Mouse (Mus musculus) hindbrain, embryonic 14.5 days (tissue): ENCODE measurements around the gene Gtf2h4. TPM values are rescaled to one million over a fixed set of nuclear protein-coding genes. Genes with fewer than 3 reads are reported as not detected.

ENCODE experiments used
- ATAC-seq: fragments of 200-750 bp; cut with Nextera tagmentation; 2 replicates; pipeline ENCODE4 v1.8.0; 2017; ENCODE audit warnings: moderate number of reproducible peaks, mild to moderate bottlenecking, moderate TSS enrichment, moderate library complexity; ENCODE audit not compliant: low FRiP score
- DNase-seq: peaks from one replicate; pipeline ENCODE4 v3.0.0-alpha.2; 2015; ENCODE audit warnings: low spot score
- H3K27ac ChIP-seq: fragments of 300-500 bp; sonication (generic); 2 replicates; pipeline ENCODE4 v1.5.1; 2014; ENCODE audit warnings: mild to moderate bottlenecking, moderate library complexity
- H3K27me3 ChIP-seq: fragments of 300-500 bp; sonication (generic); 2 replicates; pipeline ENCODE4 v1.6.1; 2014; ENCODE audit warnings: mild to moderate bottlenecking, low read length, mixed read lengths; ENCODE audit not compliant: control insufficient read depth, insufficient read depth
- H3K36me3 ChIP-seq: fragments of 300-500 bp; sonication (generic); replicated peaks from 2 replicates; pipeline ENCODE4 v1.6.1; 2014; ENCODE audit not compliant: control insufficient read depth, insufficient read depth
- H3K4me1 ChIP-seq: fragments of 300-500 bp; sonication (generic); replicated peaks from 2 replicates; pipeline ENCODE4 v1.6.1; 2014; ENCODE audit warnings: antibody characterized with exemption, low read length, mixed read lengths; ENCODE audit not compliant: control insufficient read depth, insufficient read depth
- H3K4me2 ChIP-seq: fragments of 300-500 bp; sonication (generic); replicated peaks from 2 replicates; pipeline ENCODE4 v1.6.1; 2014; ENCODE audit warnings: mild to moderate bottlenecking, moderate library complexity
- H3K4me3 ChIP-seq: fragments of 300-500 bp; sonication (generic); replicated peaks from 2 replicates; pipeline ENCODE4 v1.5.1; 2014; ENCODE audit warnings: mild to moderate bottlenecking, low read length
- H3K9ac ChIP-seq: fragments of 300-500 bp; sonication (generic); 2 replicates; pipeline ENCODE4 v1.6.1; 2014
- H3K9me3 ChIP-seq: fragments of 300-500 bp; sonication (generic); 2 replicates; pipeline ENCODE4 v1.6.1; 2016; ENCODE audit warnings: low read length; ENCODE audit not compliant: control insufficient read depth
- WGBS: fragments of 180-500 bp; shearing (Covaris S2); extraction: QIAGEN DNeasy Blood & Tissue Kit; methylation state at CpG from one replicate; pipeline ENCODE4 v1.1.7; 2014; 5-methylcytosine and 5-hydroxymethylcytosine counted together
- polyA plus RNA-seq: library from polyadenylated mRNA; unstranded; fragments of >200 nt; fragmentation: Nextera tagmentation; extraction: Ambion mirVana; gene quantifications from 2 replicates; pipeline ENCODE4 v1.2.1, GENCODE M21; 2014

Gtf2h4 gene
- polyA plus RNA-seq, 1 experiment from 2014 or later: 21.3 TPM

GRCm38 (mm10) chr17:35689936-35690645 is 16.6 kb upstream of the Gtf2h4 start:
- H3K27me3 ChIP-seq: no peaks in the 10 kb centered on the region
- no peaks in the 10 kb centered on the region for H3K9me3 ChIP-seq
- no peak overlapping the region for H3K4me2 ChIP-seq
- H3K4me3 ChIP-seq: no peak overlapping the region
- peaks cover 92% of the 10 kb centered on the region for H3K36me3 ChIP-seq
- no peak for ATAC-seq
- no peak overlapping the region for H3K27ac ChIP-seq
- no peaks in the 10 kb centered on the region for H3K4me1 ChIP-seq
- 88% methylated on average over 18 of the region's 18 CpGs for WGBS
- no peak for DNase-seq
- no peak overlapping the region for H3K9ac ChIP-seq

DNA sequence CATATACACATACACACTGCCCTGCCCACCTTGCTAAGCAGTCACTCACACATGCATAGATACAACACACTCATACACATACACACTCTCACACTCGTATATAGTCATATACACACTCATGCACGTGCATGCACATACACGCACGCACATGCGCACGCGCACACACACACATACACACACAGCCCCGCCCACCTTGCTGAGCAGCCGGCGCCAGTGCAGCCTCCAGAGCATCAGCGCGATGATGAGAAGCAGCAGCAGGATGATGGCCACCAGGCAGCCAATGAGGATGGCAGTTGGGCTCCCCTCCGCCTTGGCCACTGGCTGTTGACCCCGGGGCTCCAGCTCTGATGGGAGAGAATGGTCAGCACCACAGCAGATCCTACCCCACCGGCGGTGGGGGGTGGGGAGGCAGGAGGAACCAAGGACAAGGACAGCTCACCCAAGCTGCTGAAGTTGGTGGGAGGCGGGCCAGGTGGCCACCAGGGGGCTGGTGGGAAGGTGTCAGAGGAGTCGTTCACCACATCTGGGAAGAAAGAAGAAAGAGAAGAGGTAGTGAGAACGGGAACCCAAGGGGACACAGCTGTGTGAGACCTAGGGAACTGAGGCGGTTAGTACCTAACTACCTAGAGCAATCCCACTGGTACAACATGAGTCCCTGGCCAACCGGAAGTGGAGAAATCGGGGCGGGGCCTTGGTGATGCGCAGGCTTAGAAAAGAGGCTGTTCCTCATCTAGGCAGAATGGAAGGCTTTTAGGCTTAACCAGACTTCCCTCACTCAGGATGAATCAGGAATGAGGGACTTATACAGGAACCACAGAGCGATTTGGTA is 15.0 kb upstream of the Gtf2h4 start:
- ATAC-seq: no peak
- Histone ChIP-seq H3K9ac (no peak overlapping the region), H3K4me2 (no peak overlapping the region), H3K36me3 (peaks cover 100% of the 10 kb centered on the region), H3K27me3 (no peaks in the 10 kb centered on the region), H3K4me1 (no peaks in the 10 kb centered on the region), H3K27ac (no peak overlapping the region), H3K9me3 (no peaks in the 10 kb centered on the region), H3K4me3 (no peak overlapping the region)
- WGBS: 90% methylated on average over 25 of the region's 25 CpGs
- no peak for DNase-seq

DNA sequence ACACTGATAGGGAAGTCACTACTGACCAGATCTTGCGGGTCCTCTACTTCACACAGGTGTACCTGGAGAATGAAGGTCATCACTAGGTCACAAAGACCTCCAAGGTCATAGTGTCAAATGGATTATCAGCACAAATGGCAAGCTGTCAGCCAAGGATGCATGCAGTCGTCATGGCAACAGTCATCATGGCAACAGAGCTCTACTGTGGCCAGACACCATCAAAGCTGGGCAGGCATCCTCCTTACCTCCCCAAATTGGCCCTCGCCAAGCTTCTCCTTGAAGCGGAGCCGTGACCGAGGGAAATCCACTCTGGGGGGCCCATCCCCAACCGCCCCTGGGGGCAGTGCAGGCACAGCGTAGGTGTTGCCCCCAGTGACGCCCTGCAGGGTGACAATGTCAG is 11.5 kb upstream of the Gtf2h4 start:
- WGBS: 56% methylated on average over 9 of the region's 9 CpGs
- DNase-seq: no peak
- 0 out of 2 replicates have a peak overlapping the region, but pooled peaks have one; percentile 16 for H3K9ac ChIP-seq

GRCm38 (mm10) chr17:35681986-35682385 is 8.4 kb upstream of the Gtf2h4 start:
- Histone ChIP-seq H3K4me1 (no peaks in the 10 kb centered on the region), H3K36me3 (peaks cover 69% of the 10 kb centered on the region)

More for the DNA sequence above, 11.5 kb upstream of the Gtf2h4 start:
- H3K4me1 ChIP-seq: no peaks in the 10 kb centered on the region
- peak; percentile 19; the same call in 1 of the 2 replicates for ATAC-seq
- no peaks in the 10 kb centered on the region for H3K27me3 ChIP-seq
- H3K4me3 ChIP-seq: no peak overlapping the region
- H3K9me3 ChIP-seq: no peaks in the 10 kb centered on the region
- no peak overlapping the region for H3K4me2 ChIP-seq
- H3K27ac ChIP-seq: peak overlapping the region; percentile 16; the same call in 1 of the 2 replicates
- H3K36me3 ChIP-seq: peaks cover 100% of the 10 kb centered on the region

DNA sequence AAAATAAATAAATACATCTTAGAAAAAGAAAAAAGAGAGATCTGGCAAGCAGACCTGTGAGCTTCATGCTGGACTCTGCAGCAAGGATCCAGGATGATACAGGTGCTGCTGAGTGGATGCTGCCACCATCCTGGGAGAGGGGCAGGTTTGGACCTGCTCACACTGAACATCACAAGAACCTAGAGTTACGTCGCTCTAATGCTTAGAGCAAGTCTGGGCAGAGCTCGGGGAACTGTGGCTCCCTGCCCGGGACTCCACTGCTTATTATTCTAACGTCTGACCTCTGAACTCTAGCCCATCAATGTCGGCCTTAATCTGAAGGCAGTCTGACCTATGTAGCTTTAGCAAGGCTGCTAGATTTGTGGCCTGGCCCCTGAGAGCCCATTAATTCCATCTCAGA is 7.1 kb upstream of the Gtf2h4 start:
- H3K27ac ChIP-seq: no peak overlapping the region
- ATAC-seq (no peak), DNase-seq (no peak)
- H3K36me3 ChIP-seq: peaks cover 55% of the 10 kb centered on the region
- H3K9ac ChIP-seq: no peak overlapping the region
- H3K9me3 ChIP-seq: no peaks in the 10 kb centered on the region
- no peaks in the 10 kb centered on the region for H3K27me3 ChIP-seq
- WGBS: 35% methylated on average over 6 of the region's 6 CpGs
- no peak overlapping the region for H3K4me2 ChIP-seq
- H3K4me1 ChIP-seq: no peaks in the 10 kb centered on the region
- no peak overlapping the region for H3K4me3 ChIP-seq

More at GRCm38 (mm10) chr17:35681986-35682385, 8.4 kb upstream of the Gtf2h4 start:
- Histone ChIP-seq H3K9me3 (no peaks in the 10 kb centered on the region), H3K4me2 (no peak overlapping the region), H3K9ac (no peak overlapping the region), H3K27me3 (no peaks in the 10 kb centered on the region), H3K4me3 (no peak overlapping the region), H3K27ac (no peak overlapping the region)
- DNase-seq: no peak
- 87% methylated on average over 13 of the region's 13 CpGs for WGBS
- ATAC-seq: no peak

- Histone ChIP-seq H3K4me1 (peaks cover 13% of the 10 kb centered on the region; the same call in 1 of the 2 replicates), H3K36me3 (0 out of 2 replicates have a peak, but pooled peaks cover 4% of the 10 kb centered on the region), H3K4me2 (peak overlapping the region; percentile 75), H3K9ac (peak overlapping the region; percentile 78), H3K27me3 (no peaks in the 10 kb centered on the region), H3K4me3 (no peak overlapping the region; the same call in 1 of the 2 replicates), H3K9me3 (no peaks in the 10 kb centered on the region), H3K27ac (no peak overlapping the region)
- 92% methylated on average over 6 of the region's 6 CpGs for WGBS
- DNase-seq (no peak), ATAC-seq (no peak)
Measured at GRCm38 (mm10) chr17:35672527-35672926, 1.0 kb downstream of the Gtf2h4 start.

DNA sequence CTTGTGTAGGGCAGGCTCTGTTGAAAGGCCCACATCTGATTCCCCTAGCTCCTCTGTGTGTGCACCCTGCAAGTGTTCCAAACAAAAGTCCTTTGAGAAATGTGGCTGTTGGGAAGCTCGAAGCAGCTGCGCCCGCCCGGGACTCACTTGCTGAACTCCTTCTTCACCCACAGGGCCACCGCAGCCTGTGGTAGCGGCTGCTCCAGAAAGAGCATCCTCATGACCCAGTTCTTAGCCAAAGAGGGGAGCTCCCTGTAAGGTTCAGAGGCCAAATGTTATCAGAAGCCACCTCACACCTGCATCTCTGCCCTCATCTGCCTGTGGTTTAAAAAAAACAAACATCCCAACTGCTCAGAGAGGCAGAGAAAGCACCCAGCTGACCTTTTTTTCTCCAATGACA is 1.7 kb downstream of the Gtf2h4 start:
- Histone ChIP-seq H3K9me3 (no peaks in the 10 kb centered on the region), H3K9ac (no peak overlapping the region), H3K27me3 (no peaks in the 10 kb centered on the region), H3K4me3 (no peak overlapping the region), H3K4me1 (peaks cover 16% of the 10 kb centered on the region; the same call in 1 of the 2 replicates), H3K27ac (no peak overlapping the region), H3K36me3 (0 out of 2 replicates have a peak, but pooled peaks cover 4% of the 10 kb centered on the region), H3K4me2 (no peak overlapping the region)
- WGBS: 93% methylated on average over 6 of the region's 6 CpGs
- DNase-seq: no peak
- ATAC-seq: no peak

DNA sequence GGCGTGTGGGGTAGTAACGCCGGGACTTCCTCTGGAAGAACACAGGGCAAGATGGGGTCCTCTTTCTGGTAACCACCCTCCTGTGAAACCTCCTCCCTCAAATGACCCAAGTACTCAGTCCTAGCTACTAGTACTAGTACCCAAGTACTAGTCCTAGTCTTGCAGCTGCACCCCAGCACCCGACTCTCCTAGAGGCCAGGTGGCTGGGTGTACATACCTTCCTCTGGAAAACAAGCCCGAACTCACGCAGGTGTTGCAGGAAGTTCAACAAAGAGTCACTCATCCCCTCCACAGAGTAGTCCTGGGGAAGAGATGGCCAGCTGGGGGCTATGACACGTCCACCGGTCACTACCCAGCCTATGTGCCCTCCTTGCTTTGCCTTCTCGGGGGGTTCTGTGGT is 3.8 kb downstream of the Gtf2h4 start:
- Histone ChIP-seq H3K4me1 (peaks cover 21% of the 10 kb centered on the region; the same call in 1 of the 2 replicates), H3K9ac (no peak overlapping the region), H3K27me3 (no peaks in the 10 kb centered on the region), H3K27ac (no peak overlapping the region), H3K36me3 (0 out of 2 replicates have a peak, but pooled peaks cover 4% of the 10 kb centered on the region), H3K4me2 (no peak overlapping the region), H3K9me3 (no peaks in the 10 kb centered on the region), H3K4me3 (no peak overlapping the region)
- WGBS: 94% methylated on average over 9 of the region's 9 CpGs
- no peak for ATAC-seq
- DNase-seq: no peak
